Mouse (Mus musculus) heart, adult 2 months (tissue): ENCODE measurements at regions not wholly inside any gene's neighbourhood (a gene's known extent, or its start where the extent isn't known, plus 50 kb on each side); places are given as distances from the start of the nearest gene placed in this dataset.

ENCODE experiments used
- DNase-seq, 2 experiments: peaks; one replicate each; pipeline ENCODE4 v3.0.0; 2021
- H3K27ac ChIP-seq: fragments of 200-600 bp; 2 replicates; pipeline ENCODE4 v1.8.1; 2022
- H3K27me3 ChIP-seq: fragments of 200-500 bp; 2 replicates; pipeline ENCODE4 v1.6.1; 2012; ENCODE audit warnings: mild to moderate bottlenecking, low read length, inconsistent platforms, mixed read lengths; ENCODE audit not compliant: control insufficient read depth, insufficient read depth
- H3K36me3 ChIP-seq: fragments of 200-500 bp; 2 replicates; pipeline ENCODE4 v1.6.1; 2012; ENCODE audit warnings: low read length, inconsistent platforms; ENCODE audit not compliant: control insufficient read depth, insufficient read depth
- H3K4me1 ChIP-seq: fragments of 200-500 bp; 2 replicates; pipeline ENCODE4 v1.6.1; 2011; ENCODE audit warnings: low read length; ENCODE audit not compliant: control insufficient read depth, insufficient read depth
- H3K4me3 ChIP-seq: fragments of 200-600 bp; 2 replicates; pipeline ENCODE4 v1.8.1; 2022
- H3K79me2 ChIP-seq: fragments of 200-500 bp; replicated peaks from 2 replicates; pipeline ENCODE4 v1.6.1; 2012; ENCODE audit warnings: mild to moderate bottlenecking, inconsistent platforms, low read length, moderate library complexity, mixed read lengths; ENCODE audit not compliant: control insufficient read depth, insufficient read depth
- H3K9ac ChIP-seq: fragments of 200-500 bp; 2 replicates; pipeline ENCODE4 v1.6.1; 2012; ENCODE audit warnings: low read depth, mild to moderate bottlenecking, control low read depth, inconsistent platforms, low read length, mixed read lengths
- CTCF ChIP-seq: fragments of 200-600 bp; IDR thresholded peaks from 2 replicates; pipeline ENCODE4 v1.8.1; 2022; ENCODE audit warnings: antibody characterized with exemption, mild to moderate bottlenecking, moderate library complexity
- EP300 ChIP-seq: fragments of 200-500 bp; IDR thresholded peaks from 2 replicates; pipeline ENCODE4 v1.6.1; 2011; ENCODE audit warnings: low read depth, low read length, control low read depth; ENCODE audit not compliant: insufficient read depth
- POLR2A ChIP-seq: fragments of 200-500 bp; IDR thresholded peaks from 2 replicates; pipeline ENCODE4 v1.6.1; 2011; ENCODE audit warnings: mild to moderate bottlenecking, low read depth, low read length, control low read depth; ENCODE audit not compliant: insufficient read depth
- WGBS: fragments of 180-500 bp; shearing (Covaris S2); methylation state at CpG from one replicate; pipeline ENCODE4 v1.1.7; 2018; 5-methylcytosine and 5-hydroxymethylcytosine counted together
- intact Hi-C: fragments of 180-260 bp; cut with DNase I; formaldehyde crosslinking; loops from one replicate; pipeline ENCODE4 v1.15.1; 2025

DNA sequence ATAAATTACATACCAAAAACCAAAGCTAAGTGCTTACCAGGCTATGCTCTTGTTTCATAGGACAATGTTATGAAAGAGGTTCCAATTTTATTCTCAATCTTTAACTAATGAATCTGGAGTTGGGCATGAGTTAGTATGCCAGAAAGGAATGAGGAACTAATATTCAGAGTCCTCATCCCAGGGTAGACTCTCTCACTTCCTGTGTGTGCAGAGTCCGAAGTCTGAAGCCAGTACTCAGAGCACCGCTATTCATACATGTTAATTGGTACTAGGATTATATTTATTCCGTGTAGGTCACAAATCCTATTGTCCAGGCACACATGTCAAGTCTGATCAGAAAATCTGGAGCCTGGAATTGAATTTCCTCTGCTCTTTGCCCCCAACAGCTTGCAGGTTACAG is 2858.7 kb upstream of the 5930422O12Rik start:
- no peaks in the 10 kb centered on the region for H3K79me2 ChIP-seq
- no peak overlapping the region for H3K4me3 ChIP-seq
- TF ChIP-seq EP300 (no peak), CTCF (no peak), POLR2A (no peak)
- no peaks in the 10 kb centered on the region for H3K36me3 ChIP-seq
- H3K4me1 ChIP-seq, result no peaks in the 10 kb centered on the region
- no peak for DNase-seq
- no peak overlapping the region for H3K27ac ChIP-seq
- H3K9ac ChIP-seq, result no peak overlapping the region
- intact Hi-C loops, result no loop called here
- no peaks in the 10 kb centered on the region for H3K27me3 ChIP-seq
- WGBS, result 71% methylated on average over 3 of the region's 3 CpGs

DNA sequence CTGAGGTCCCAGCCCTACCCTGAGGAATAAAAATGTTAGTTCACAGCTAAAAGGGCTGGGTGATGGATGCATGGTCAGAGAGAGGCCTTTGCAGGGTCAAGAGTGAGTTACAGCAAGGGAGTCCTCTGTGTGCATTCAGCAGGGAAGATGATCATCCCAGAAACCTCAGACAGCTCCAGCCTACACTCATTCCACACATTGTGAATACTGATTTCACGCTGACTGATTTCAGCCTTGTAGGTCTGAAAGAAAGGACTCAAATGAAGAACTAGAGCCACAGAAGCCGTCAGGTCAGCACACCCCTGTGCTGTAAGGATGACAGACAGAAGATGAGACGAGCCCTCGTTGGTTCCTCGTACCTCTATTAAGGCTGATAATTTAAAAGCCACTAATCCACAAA is 2858.0 kb upstream of the 5930422O12Rik start:
- WGBS, result 74% methylated on average over 5 of the region's 5 CpGs
- Histone ChIP-seq H3K79me2 (no peaks in the 10 kb centered on the region), H3K27ac (no peak overlapping the region), H3K4me3 (no peak overlapping the region), H3K27me3 (no peaks in the 10 kb centered on the region), H3K9ac (no peak overlapping the region), H3K4me1 (no peaks in the 10 kb centered on the region), H3K36me3 (no peaks in the 10 kb centered on the region)
- TF ChIP-seq POLR2A, result no peak
- no peak for TF ChIP-seq CTCF
- intact Hi-C loops, result no loop called here
- no peak for DNase-seq

DNA sequence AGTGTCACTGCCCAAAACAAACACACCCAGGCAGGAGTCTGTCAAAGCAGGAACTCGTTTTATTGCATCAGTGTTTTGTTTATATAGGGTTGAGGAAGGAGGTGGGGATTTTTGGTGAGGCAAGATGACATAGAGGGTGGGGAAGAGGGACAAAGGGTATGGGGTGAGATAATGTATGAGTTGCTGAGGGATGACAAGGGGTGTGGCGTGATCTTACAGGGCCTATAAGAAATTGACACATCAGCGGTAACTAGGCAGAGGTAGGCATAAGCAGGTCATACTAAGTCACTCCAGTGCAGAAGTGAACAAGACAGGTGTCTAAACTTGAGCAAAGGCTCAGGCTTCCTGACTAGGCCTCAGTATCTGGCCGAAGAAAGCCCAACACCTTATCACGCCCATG is 2841.0 kb upstream of the 5930422O12Rik start:
- H3K9ac ChIP-seq, result no peak overlapping the region
- DNase-seq, result no peak
- no peaks in the 10 kb centered on the region for H3K36me3 ChIP-seq
- no peaks in the 10 kb centered on the region for H3K4me1 ChIP-seq
- WGBS, result 69% methylated on average over 5 of the region's 5 CpGs
- TF ChIP-seq EP300 (no peak), POLR2A (no peak), CTCF (no peak)
- no peaks in the 10 kb centered on the region for H3K79me2 ChIP-seq
- intact Hi-C loops, result no loop called here
- no peaks in the 10 kb centered on the region for H3K27me3 ChIP-seq
- H3K27ac ChIP-seq, result no peak overlapping the region
- H3K4me3 ChIP-seq, result no peak overlapping the region

DNA sequence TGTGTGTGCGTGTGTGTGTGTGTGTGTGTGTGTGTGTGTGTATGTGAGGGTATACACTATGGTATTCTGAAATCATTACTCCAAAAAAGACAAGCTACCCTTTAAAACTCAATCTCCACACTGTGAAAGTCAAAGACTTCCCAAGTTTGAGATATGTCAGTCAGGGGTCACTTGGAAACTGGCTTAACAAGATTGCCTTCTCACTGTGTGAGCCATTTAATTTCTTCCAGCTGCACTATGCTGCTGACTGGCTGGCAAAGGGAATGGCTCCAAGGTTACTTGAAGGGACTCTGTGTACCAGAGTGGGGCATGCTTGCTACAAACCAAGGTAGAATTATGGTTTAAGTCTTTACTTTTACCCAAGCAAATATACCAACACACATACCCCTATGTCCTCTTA is 2826.1 kb upstream of the 5930422O12Rik start:
- Histone ChIP-seq H3K4me3 (no peak overlapping the region), H3K9ac (no peak overlapping the region), H3K27me3 (no peaks in the 10 kb centered on the region), H3K27ac (no peak overlapping the region), H3K4me1 (no peaks in the 10 kb centered on the region), H3K36me3 (no peaks in the 10 kb centered on the region), H3K79me2 (no peaks in the 10 kb centered on the region)
- intact Hi-C loops, result no loop called here
- TF ChIP-seq EP300 (no peak), CTCF (no peak), POLR2A (no peak)
- WGBS, result no CpG with 5 or more reads among the region's 1 CpGs
- DNase-seq, result no peak

DNA sequence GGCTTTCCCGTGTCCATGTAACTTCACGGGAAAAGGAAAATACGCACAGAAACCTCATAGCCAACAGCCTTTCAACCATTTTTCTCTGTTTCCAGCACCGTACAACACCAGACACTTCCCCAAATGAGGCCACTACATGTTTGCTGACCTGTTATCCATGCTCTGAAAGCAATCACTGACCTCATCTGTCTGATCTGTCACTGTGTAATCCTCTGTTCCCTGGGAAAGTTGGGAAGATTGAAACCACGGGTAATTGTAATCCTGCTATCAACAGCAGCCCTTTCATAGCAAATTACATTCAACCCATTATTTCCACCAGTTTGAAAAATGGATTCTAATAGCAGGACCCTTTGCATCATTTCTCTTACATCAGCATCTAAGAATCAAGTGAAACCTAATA is 2798.2 kb upstream of the 5930422O12Rik start:
- H3K27ac ChIP-seq, result no peak overlapping the region
- TF ChIP-seq POLR2A (no peak), EP300 (no peak), CTCF (no peak)
- no peaks in the 10 kb centered on the region for H3K27me3 ChIP-seq
- no peaks in the 10 kb centered on the region for H3K4me1 ChIP-seq
- H3K36me3 ChIP-seq, result no peaks in the 10 kb centered on the region
- no peaks in the 10 kb centered on the region for H3K79me2 ChIP-seq
- WGBS, result 67% methylated on average over 5 of the region's 5 CpGs
- intact Hi-C loops, result no loop called here
- H3K9ac ChIP-seq, result no peak overlapping the region
- no peak overlapping the region for H3K4me3 ChIP-seq
- no peak for DNase-seq

DNA sequence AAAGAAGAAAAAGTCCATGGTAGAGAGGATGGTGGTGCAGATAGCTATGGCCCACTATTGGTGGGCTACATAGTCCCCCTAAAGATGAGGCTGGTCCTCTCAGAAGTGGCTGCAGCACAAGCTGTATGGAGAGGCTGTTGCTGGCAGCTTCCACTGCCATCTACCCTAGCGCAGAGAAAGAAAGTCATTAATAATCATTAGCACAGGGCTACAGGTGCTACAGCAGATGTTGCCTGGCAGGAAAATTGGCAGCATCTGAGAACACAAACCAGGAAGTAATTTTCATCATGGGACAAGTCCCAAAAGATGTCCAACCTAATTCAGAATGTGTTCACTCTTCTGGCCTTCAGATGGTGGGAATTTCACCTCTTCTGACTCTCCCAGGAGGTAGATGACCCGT is 2791.7 kb upstream of the 5930422O12Rik start:
- H3K4me3 ChIP-seq, result no peak overlapping the region
- H3K27ac ChIP-seq, result no peak overlapping the region
- H3K36me3 ChIP-seq, result no peaks in the 10 kb centered on the region
- no peaks in the 10 kb centered on the region for H3K27me3 ChIP-seq
- intact Hi-C loops, result no loop called here
- DNase-seq, result no peak
- no peaks in the 10 kb centered on the region for H3K79me2 ChIP-seq
- no peak for TF ChIP-seq EP300
- TF ChIP-seq POLR2A, result no peak
- TF ChIP-seq CTCF, result no peak
- WGBS, result 80% methylated on average over 2 of the region's 2 CpGs
- H3K9ac ChIP-seq, result no peak overlapping the region
- H3K4me1 ChIP-seq, result no peaks in the 10 kb centered on the region
